Mouse (Mus musculus) MEL (cell line): ENCODE data around the gene Top2a.
"Not testable (repeated sequence)": the region's sequence is repeated elsewhere in the genome, so short reads cannot be mapped to it uniquely, and the experiment has no call there.

ENCODE experiments used
- CHD2 ChIP-seq: IDR thresholded peaks from 2 replicates; pipeline ENCODE4 v1.6.1; 2011; ENCODE audit warnings: low read length, improper control_type of control experiment
- CTCF ChIP-seq, 3 experiments: IDR thresholded peaks in 2 of 3; conservative IDR thresholded peaks in 1 of 3; 2 replicates each; pipeline ENCODE4 v1.5.1; 2011 to 2012; ENCODE audit warnings: low read length in 3 of 3, low read depth in 2 of 3, mild to moderate bottlenecking in 2 of 3, improper control_type of control experiment in 1 of 3, inconsistent platforms in 1 of 3, mixed read lengths in 1 of 3, moderate library complexity in 1 of 3; ENCODE audit not compliant: control insufficient read depth in 1 of 3, insufficient read depth in 1 of 3, poor library complexity in 1 of 3, severe bottlenecking in 1 of 3
- E2F4 ChIP-seq: IDR thresholded peaks from 2 replicates; pipeline ENCODE4 v1.6.1; 2011; ENCODE audit warnings: low read depth, low read length, improper control_type of control experiment, borderline replicate concordance
- EP300 ChIP-seq, 2 experiments: IDR thresholded peaks; 2 replicates each; pipeline ENCODE4 v1.6.1; 2011; ENCODE audit warnings: improper control_type of control experiment in 2 of 2, low read length in 2 of 2, low read depth in 1 of 2, mild to moderate bottlenecking in 1 of 2
- GATA1 ChIP-seq: IDR thresholded peaks from 2 replicates; pipeline ENCODE4 v1.6.1; 2011; ENCODE audit warnings: low read depth, low read length, improper control_type of control experiment
- MEF2A ChIP-seq: IDR thresholded peaks from 2 replicates; pipeline ENCODE4 v1.6.1; 2014; ENCODE audit warnings: low read depth, mild to moderate bottlenecking, inconsistent platforms, low read length, improper control_type of control experiment; ENCODE audit not compliant: poor library complexity, insufficient replicate concordance, severe bottlenecking; ENCODE audit errors: extremely low read depth
- POLR2A ChIP-seq, 2 experiments: IDR thresholded peaks; 2 replicates each; pipeline ENCODE4 v1.6.1; 2011 to 2012; ENCODE audit warnings: low read length in 2 of 2, mild to moderate bottlenecking in 2 of 2, control low read depth in 1 of 2, improper control_type of control experiment in 1 of 2, low read depth in 1 of 2, moderate library complexity in 1 of 2; ENCODE audit not compliant: control insufficient read depth in 1 of 2, insufficient read depth in 1 of 2, poor library complexity in 1 of 2
- POLR2AphosphoS2 ChIP-seq: IDR thresholded peaks from 2 replicates; pipeline ENCODE4 v1.6.1; 2011; ENCODE audit warnings: low read length, improper control_type of control experiment
- RCOR1 ChIP-seq: IDR thresholded peaks from 2 replicates; pipeline ENCODE4 v1.6.1; 2012; ENCODE audit warnings: low read depth, mild to moderate bottlenecking, inconsistent platforms, low read length, improper control_type of control experiment
- TCF12 ChIP-seq: IDR thresholded peaks from 2 replicates; pipeline ENCODE4 v1.6.1; 2014; ENCODE audit warnings: low read depth, mild to moderate bottlenecking, inconsistent platforms, low read length, improper control_type of control experiment, moderate library complexity
- UBTF ChIP-seq: IDR thresholded peaks from 2 replicates; pipeline ENCODE4 v1.6.1; 2012; ENCODE audit warnings: low read depth, mild to moderate bottlenecking, inconsistent platforms, low read length, improper control_type of control experiment, moderate library complexity, borderline replicate concordance; ENCODE audit not compliant: insufficient read depth
- ZKSCAN1 ChIP-seq: IDR thresholded peaks from 2 replicates; pipeline ENCODE4 v1.6.1; 2012; ENCODE audit warnings: low read depth, mild to moderate bottlenecking, inconsistent platforms, low read length, improper control_type of control experiment, moderate library complexity
- ZNF384 ChIP-seq: IDR thresholded peaks from 2 replicates; pipeline ENCODE4 v1.6.1; 2012; ENCODE audit warnings: low read depth, mild to moderate bottlenecking, inconsistent platforms, low read length, improper control_type of control experiment

GRCm38 (mm10) chr11:98988260-98988659, 35.7 kb downstream of the Top2a start:
- not testable (repeated sequence) for TF ChIP-seq POLR2A (IDR thresholded peaks at IDR 0.05; ENCODE audit: control insufficient read depth in 1 of 2, insufficient read depth in 1 of 2, low read depth in 1 of 2, low read length in 2 of 2, poor library complexity in 1 of 2); CTCF (IDR thresholded peaks at IDR 0.05 in 2 of 3, conservative IDR thresholded peaks at IDR 0.05 in 1 of 3; ENCODE audit: control insufficient read depth in 1 of 3, insufficient read depth in 1 of 3, low read depth in 2 of 3, low read length in 3 of 3, poor library complexity in 1 of 3, severe bottlenecking in 1 of 3); EP300 (IDR thresholded peaks at IDR 0.05; ENCODE audit: low read depth in 1 of 2, low read length in 2 of 2); UBTF; ZNF384; CHD2; POLR2AphosphoS2; GATA1; TCF12; RCOR1; E2F4; ZKSCAN1; MEF2A
